Mouse (Mus musculus) C2C12 (cell line): Measurements from ENCODE around the gene Ccr1. TPM values are rescaled to one million over a fixed set of nuclear protein-coding genes. Genes with fewer than 3 reads are reported as not detected.
"Not testable (repeated sequence)": the region's sequence is repeated elsewhere in the genome, so short reads cannot be mapped to it uniquely, and the experiment has no call there.

Experiments used
- H3K27me3 ChIP-seq: one replicate; pipeline ENCODE4 v1.6.1; 2011; ENCODE audit not compliant: control insufficient read depth, insufficient read depth, insufficient read length
- H3K36me3 ChIP-seq: one replicate; pipeline ENCODE4 v1.6.1; 2011; ENCODE audit not compliant: control insufficient read depth, insufficient read depth
- H3K4me3 ChIP-seq: one replicate; pipeline ENCODE4 v1.5.1; 2011; ENCODE audit warnings: mild to moderate bottlenecking, control low read depth; ENCODE audit not compliant: poor library complexity, insufficient read depth, severe bottlenecking
- H3K79me2 ChIP-seq: one replicate; pipeline ENCODE4 v1.6.1; 2011; ENCODE audit not compliant: control insufficient read depth, insufficient read depth
- H3K79me3 ChIP-seq: one replicate; pipeline ENCODE4 v1.6.1; 2011; ENCODE audit warnings: low read depth, control low read depth
- H3ac ChIP-seq: one replicate; pipeline ENCODE3; 2011; ENCODE audit warnings: low read depth; ENCODE audit not compliant: control insufficient read depth, insufficient read length
- CEBPB ChIP-seq: IDR thresholded peaks from one replicate; pipeline ENCODE4 v1.6.1; 2011; ENCODE audit warnings: low read depth, mild to moderate bottlenecking, control low read depth, moderate library complexity
- CTCF ChIP-seq: IDR thresholded peaks from one replicate; pipeline ENCODE4 v1.5.1; 2011; ENCODE audit not compliant: control insufficient read depth, insufficient read depth, insufficient read length
- FOSL1 ChIP-seq: IDR thresholded peaks from one replicate; pipeline ENCODE4 v1.8.0; 2011; ENCODE audit warnings: mild to moderate bottlenecking, low read length; ENCODE audit not compliant: poor library complexity, insufficient read depth, severe bottlenecking
- MAX ChIP-seq: IDR thresholded peaks from one replicate; pipeline ENCODE4 v1.6.1; 2011; ENCODE audit warnings: mild to moderate bottlenecking, control low read depth
- MYOD1 ChIP-seq: IDR thresholded peaks from one replicate; pipeline ENCODE4 v1.6.1; 2011; ENCODE audit warnings: low read depth; ENCODE audit not compliant: control insufficient read depth, insufficient read length
- MYOG ChIP-seq: IDR thresholded peaks from one replicate; pipeline ENCODE4 v1.6.1; 2011; ENCODE audit not compliant: control insufficient read depth, insufficient read length; ENCODE audit errors: extremely low read depth
- USF1 ChIP-seq: IDR thresholded peaks from one replicate; pipeline ENCODE4 v1.6.1; 2011; ENCODE audit warnings: low read depth, mild to moderate bottlenecking, control low read depth, moderate library complexity
- polyA plus RNA-seq: library from polyadenylated mRNA; unstranded; fragments of >200 nt; fragmentation: generic; extraction: Trizol; gene quantifications from one replicate; pipeline ENCODE4 v1.2.1, GENCODE M21; 2012; ENCODE audit warnings: missing spikeins

The Ccr1 gene
- polyA plus RNA-seq, 1 experiment = 0.13 TPM

GRCm38 (mm10) chr9:123982720-123983119, 14.2 kb upstream of the Ccr1 start:
- Histone ChIP-seq H3K36me3 (no peaks in the 10 kb centered on the region), H3ac (no peak overlapping the region), H3K79me2 (no peaks in the 10 kb centered on the region), H3K27me3 (no peaks in the 10 kb centered on the region), H3K4me3 (no peak overlapping the region), H3K79me3 (no peaks in the 10 kb centered on the region)
- TF ChIP-seq CEBPB = no peak
- no peak for TF ChIP-seq MYOG
- TF ChIP-seq MAX = no peak

DNA sequence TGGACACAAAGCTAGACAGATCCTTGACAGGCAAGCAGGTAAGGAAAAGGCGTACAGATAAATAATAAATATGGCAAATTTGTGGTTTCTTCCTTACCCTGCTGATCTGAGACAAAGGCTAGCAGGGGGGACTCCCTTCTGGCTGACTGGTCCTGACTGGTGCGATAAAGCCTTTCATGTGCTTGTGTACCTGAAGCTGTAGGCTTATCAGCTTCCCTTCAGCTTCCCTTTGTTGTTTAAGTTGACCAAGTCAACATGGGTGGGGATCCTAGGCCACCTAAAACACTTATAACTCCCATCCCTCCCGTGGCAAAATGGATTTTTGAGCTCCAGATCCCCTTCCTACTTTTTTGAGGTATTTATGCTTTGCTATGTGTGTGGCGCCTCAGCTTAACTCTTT, 13.4 kb upstream of the Ccr1 start:
- Histone ChIP-seq H3K4me3 (no peak overlapping the region), H3K79me3 (no peaks in the 10 kb centered on the region), H3ac (no peak overlapping the region), H3K79me2 (no peaks in the 10 kb centered on the region), H3K27me3 (no peaks in the 10 kb centered on the region), H3K36me3 (no peaks in the 10 kb centered on the region)
- TF ChIP-seq USF1 = no peak
- no peak for TF ChIP-seq CEBPB
- no peak for TF ChIP-seq CTCF
- TF ChIP-seq FOSL1 = no peak
- TF ChIP-seq MYOD1 = no peak
- TF ChIP-seq MAX = no peak
- TF ChIP-seq MYOG = no peak

GRCm38 (mm10) chr9:123980858-123981475, 12.5 kb upstream of the Ccr1 start:
- not testable (repeated sequence) for H3K27me3 ChIP-seq, H3ac ChIP-seq, H3K4me3 ChIP-seq, H3K79me3 ChIP-seq, H3K36me3 ChIP-seq, H3K79me2 ChIP-seq

DNA sequence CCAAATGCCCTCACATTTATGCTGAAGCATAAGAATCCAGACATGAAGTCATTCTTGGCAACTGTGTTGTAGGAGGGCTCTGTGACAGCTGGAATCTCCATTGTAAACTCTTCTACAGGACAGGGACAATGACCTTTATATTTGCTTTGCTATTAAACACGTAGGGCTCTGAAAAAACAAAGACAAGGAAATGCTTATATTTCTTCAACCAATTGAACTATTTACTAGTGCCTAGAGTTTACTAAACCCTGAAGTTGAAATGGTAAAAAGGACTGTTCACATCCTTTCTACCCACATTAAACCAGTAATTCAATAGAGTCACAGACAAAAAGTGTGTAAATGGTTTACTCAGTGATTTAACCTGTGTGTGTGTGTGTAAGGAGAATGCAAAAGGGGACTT, 9.8 kb upstream of the Ccr1 start, which contains the start of gene Ccr1l1:
TSS of gene Ccr1l1 (minus strand) at position 101 of the 400 bp plus-strand sequence.
- H3K79me3 ChIP-seq = no peaks in the 10 kb centered on the region
- TF ChIP-seq MYOG (no peak), CTCF (no peak), CEBPB (no peak), FOSL1 (no peak), USF1 (no peak), MAX (no peak), MYOD1 (no peak)
- H3K4me3 ChIP-seq = no peak within 1 kb of the TSS
- H3K79me2 ChIP-seq = no peaks in the 10 kb centered on the region
- no peaks in the 10 kb centered on the region for H3K36me3 ChIP-seq
- H3K27me3 ChIP-seq = no peaks in the 10 kb centered on the region
- H3ac ChIP-seq = no peak within 1 kb of the TSS

DNA sequence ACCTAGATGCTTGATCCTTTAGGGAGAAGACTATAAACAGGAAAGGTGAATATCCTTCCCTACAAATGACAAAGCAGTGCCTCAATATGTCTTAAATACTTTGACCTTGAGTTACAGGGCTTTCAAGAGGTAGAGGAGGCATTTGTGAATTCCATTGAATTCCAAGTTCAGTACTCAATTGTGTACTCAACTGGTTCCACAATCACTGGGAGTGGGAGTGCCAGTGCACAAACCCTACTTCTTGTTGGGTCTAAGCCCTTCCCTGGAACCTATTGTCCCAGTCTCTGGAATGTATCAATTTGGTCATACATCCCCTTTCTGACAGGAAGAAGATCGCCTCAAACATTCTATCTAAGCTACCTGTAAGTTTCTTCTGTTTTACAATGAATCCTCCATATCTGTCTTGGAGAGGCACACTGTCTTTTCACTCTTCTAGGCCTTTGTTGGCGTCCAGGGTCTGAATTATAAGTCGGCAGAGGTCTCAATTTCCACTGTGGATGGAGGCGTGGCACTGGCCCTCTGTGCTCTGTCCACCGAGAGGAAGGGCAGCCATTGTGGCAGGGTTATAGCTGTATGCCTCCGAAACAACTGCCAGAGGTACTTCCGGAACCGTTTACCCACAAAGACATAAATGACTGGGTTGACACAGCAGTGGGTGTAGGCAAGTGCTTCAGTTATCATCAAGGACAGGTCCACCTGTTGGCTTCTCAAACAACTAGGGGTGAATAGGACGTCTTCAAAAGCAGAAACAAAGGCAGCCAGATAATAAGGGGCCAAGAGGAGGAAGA, 8.6 kb upstream of the Ccr1 start:
- no peak overlapping the region for H3K4me3 ChIP-seq
- H3K79me3 ChIP-seq = no peaks in the 10 kb centered on the region
- no peaks in the 10 kb centered on the region for H3K36me3 ChIP-seq
- no peaks in the 10 kb centered on the region for H3K79me2 ChIP-seq
- H3ac ChIP-seq = no peak overlapping the region
- no peaks in the 10 kb centered on the region for H3K27me3 ChIP-seq
- no peak for TF ChIP-seq MYOD1
- TF ChIP-seq CEBPB = no peak
- no peak for TF ChIP-seq MAX
- no peak for TF ChIP-seq MYOG
- TF ChIP-seq FOSL1 = no peak
- TF ChIP-seq USF1 = no peak
- no peak for TF ChIP-seq CTCF

DNA sequence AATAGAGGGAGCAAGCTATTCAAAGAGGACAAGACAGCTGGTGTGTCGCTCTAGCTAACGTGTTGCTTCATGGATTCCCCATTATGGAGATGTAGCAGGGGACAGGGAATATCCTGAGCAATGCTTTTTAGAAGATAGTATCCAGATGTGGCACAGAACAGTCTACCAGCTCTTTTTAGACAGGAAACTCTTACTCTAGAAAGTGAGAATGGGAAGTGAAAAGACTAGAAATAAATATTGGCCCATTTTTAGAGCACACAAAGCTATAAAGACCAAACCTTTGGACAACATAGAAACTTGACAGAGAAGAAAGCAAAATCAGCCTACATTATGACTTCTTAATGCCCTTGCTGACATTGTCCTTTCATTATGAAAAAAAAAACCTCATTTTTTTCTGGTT, 7.1 kb upstream of the Ccr1 start:
- Histone ChIP-seq H3K27me3 (no peaks in the 10 kb centered on the region), H3K79me2 (no peaks in the 10 kb centered on the region), H3K4me3 (no peak overlapping the region), H3K36me3 (no peaks in the 10 kb centered on the region), H3K79me3 (no peaks in the 10 kb centered on the region), H3ac (no peak overlapping the region)
- TF ChIP-seq MAX = no peak
- TF ChIP-seq CEBPB = no peak
- no peak for TF ChIP-seq FOSL1
- TF ChIP-seq USF1 = no peak
- no peak for TF ChIP-seq MYOG
- no peak for TF ChIP-seq MYOD1
- no peak for TF ChIP-seq CTCF

DNA sequence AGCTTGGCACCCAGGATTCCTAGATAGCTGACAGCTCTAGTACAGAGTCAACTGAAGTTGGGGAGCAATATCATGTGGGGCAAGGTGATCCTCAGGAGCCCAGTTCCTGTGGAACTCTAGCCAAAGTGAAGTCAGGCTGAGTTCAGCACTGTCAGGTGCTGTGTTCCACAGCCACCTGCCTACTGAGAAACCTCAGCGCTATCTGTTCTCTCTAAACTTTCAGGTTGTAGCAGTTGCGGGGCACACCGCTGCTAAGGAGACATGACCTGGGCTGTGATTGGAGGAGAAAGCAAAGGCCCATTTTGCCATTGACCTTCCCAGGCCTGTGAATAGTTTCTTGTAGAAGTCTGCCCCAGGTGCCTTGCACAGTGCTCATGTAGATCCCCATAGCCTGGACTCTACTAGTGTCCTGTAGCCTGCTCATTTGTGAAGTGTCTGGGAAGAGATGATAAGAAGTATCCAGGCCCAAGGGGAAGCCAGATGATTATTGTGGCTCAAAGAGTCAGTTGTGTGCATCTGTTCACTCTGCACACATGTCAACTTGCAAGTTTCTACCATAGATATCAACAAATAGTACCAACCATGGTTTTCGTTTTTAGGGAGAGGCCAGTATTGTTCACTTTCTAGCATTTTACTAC, 1.5 kb downstream of the Ccr1 start:
- H3K4me3 ChIP-seq, H3K79me3 ChIP-seq, H3K79me2 ChIP-seq, H3K36me3 ChIP-seq, H3K27me3 ChIP-seq, H3ac ChIP-seq: not testable (repeated sequence)
